Comparison of ENCODE assay signal across 16 mouse cellular contexts in genomic region chr12:55440416-55440815, GRCm38 (mm10).
"Had no signal": no experiment of that assay in that cellular context is flagged by ENCODE, and none has a peak within 500 bp of the region (broad histone marks: within the 10 kb centered on the region; RNA-seq: fewer than 3 reads in every experiment).

No protein-coding gene starts in this region.

- H3K36me3 ChIP-seq: lung, embryonic 15.5 days; midbrain, embryonic 10.5 days; midbrain, embryonic 12.5 days; neural tube, embryonic 13.5 days; neural tube, embryonic 15.5 days; stomach, embryonic 15.5 days had no signal

- H3K27ac ChIP-seq: lung, embryonic 15.5 days; midbrain, embryonic 12.5 days; neural tube, embryonic 13.5 days; neural tube, embryonic 15.5 days; stomach, embryonic 15.5 days had no signal

- H3K4me3 ChIP-seq: lung, embryonic 15.5 days; midbrain, embryonic 10.5 days; midbrain, embryonic 12.5 days; myocyte; neural tube, embryonic 13.5 days; neural tube, embryonic 15.5 days; stomach, embryonic 15.5 days had no signal

- DNase-seq: lung, adult 2 months; lung, postnatal 4 days; midbrain, embryonic 14.5 days; right cerebral cortex, postnatal 14 days; thymus, adult 18-20 months; thymus, postnatal 14 days; thymus, postnatal 36 days had no signal

- H3K4me2 ChIP-seq: lung, embryonic 15.5 days; midbrain, embryonic 12.5 days; neural tube, embryonic 13.5 days; neural tube, embryonic 15.5 days; stomach, embryonic 15.5 days had no signal

- H3K27me3 ChIP-seq: lung, embryonic 15.5 days; midbrain, embryonic 12.5 days; neural tube, embryonic 13.5 days; neural tube, embryonic 15.5 days; stomach, embryonic 15.5 days had no signal

- H3K9me3 ChIP-seq: lung, embryonic 15.5 days; midbrain, embryonic 10.5 days; midbrain, embryonic 12.5 days; neural tube, embryonic 13.5 days; neural tube, embryonic 15.5 days; stomach, embryonic 15.5 days had no signal

- ATAC-seq: lung, postnatal 0 days; midbrain, embryonic 16.5 days had no signal

- H3K9ac ChIP-seq: lung, embryonic 15.5 days; midbrain, embryonic 12.5 days; neural tube, embryonic 13.5 days; neural tube, embryonic 15.5 days; stomach, embryonic 15.5 days had no signal
